Mouse (Mus musculus): ENCODE measurements around the gene Lmx1b. TPM values are rescaled to one million over a fixed set of nuclear protein-coding genes. Genes with fewer than 3 reads are reported as not detected.

Lmx1b gene
- polyA plus RNA-seq, 1 experiment from 2014 or later, result 7.7 TPM

DNA sequence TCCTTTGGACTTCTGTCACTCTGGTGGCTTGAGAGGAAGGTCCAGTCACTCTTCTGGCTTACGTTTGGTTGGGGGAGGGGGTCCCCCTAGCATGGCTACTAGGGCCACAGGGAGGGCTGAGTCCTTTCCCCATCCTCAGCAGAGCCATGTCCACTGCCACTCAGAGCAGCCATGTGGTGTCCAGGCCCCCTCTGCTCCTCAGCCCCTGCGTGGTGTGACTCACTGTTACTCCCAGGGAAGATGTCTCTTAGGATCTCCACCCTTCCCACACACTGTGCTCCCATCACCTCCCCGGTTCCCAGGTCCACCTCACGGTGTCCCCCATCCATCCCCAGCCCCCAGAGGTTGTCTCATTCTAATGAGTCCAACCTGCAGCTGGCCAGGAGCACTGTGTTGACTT, 24.4 kb upstream of the Lmx1b start:
- Histone ChIP-seq H3K27me3 (ENCODE audit: insufficient read depth, poor library complexity, severe bottlenecking) (peaks cover 32% of the 10 kb centered on the region), H3K27ac (peak overlapping the region; percentile 1), H3K9me3 (no peaks in the 10 kb centered on the region), H3K36me3 (no peaks in the 10 kb centered on the region), H3K4me1 (replicated peaks) (peaks cover 36% of the 10 kb centered on the region), H3K4me3 (no peak overlapping the region)
- WGBS, result 79% methylated on average over 4 of the region's 4 CpGs
- no peak for DNase-seq (ENCODE audit: low spot score)

- Histone ChIP-seq H3K4me1 (replicated peaks) (peaks cover 9% of the 10 kb centered on the region), H3K36me3 (no peaks in the 10 kb centered on the region), H3K27me3 (ENCODE audit: insufficient read depth, poor library complexity, severe bottlenecking) (peaks cover 10% of the 10 kb centered on the region), H3K27ac (peak overlapping the region; percentile 30; the same call in 1 of the 2 replicates), H3K4me3 (peak overlapping the region; percentile 16; the same call in 1 of the 2 replicates), H3K9me3 (no peaks in the 10 kb centered on the region)
- peak; percentile 49 for DNase-seq (ENCODE audit: low spot score)
- WGBS, result 8% methylated on average over 7 of the region's 7 CpGs
These were observed 18.9 kb upstream of the Lmx1b start for GRCm38 (mm10) chr2:33659288-33659629.

- Histone ChIP-seq H3K4me1 (replicated peaks) (peaks cover 9% of the 10 kb centered on the region), H3K9me3 (no peaks in the 10 kb centered on the region), H3K36me3 (no peaks in the 10 kb centered on the region), H3K4me3 (peak overlapping the region; percentile 16; the same call in 1 of the 2 replicates), H3K27ac (peak overlapping the region; percentile 30; the same call in 1 of the 2 replicates), H3K27me3 (ENCODE audit: insufficient read depth, poor library complexity, severe bottlenecking) (peaks cover 10% of the 10 kb centered on the region; the same call in 1 of the 2 replicates)
- no peak for DNase-seq (ENCODE audit: low spot score)
- WGBS, result 49% methylated on average over 12 of the region's 12 CpGs
These were observed 18.4 kb upstream of the Lmx1b start for GRCm38 (mm10) chr2:33658602-33659287.

DNA sequence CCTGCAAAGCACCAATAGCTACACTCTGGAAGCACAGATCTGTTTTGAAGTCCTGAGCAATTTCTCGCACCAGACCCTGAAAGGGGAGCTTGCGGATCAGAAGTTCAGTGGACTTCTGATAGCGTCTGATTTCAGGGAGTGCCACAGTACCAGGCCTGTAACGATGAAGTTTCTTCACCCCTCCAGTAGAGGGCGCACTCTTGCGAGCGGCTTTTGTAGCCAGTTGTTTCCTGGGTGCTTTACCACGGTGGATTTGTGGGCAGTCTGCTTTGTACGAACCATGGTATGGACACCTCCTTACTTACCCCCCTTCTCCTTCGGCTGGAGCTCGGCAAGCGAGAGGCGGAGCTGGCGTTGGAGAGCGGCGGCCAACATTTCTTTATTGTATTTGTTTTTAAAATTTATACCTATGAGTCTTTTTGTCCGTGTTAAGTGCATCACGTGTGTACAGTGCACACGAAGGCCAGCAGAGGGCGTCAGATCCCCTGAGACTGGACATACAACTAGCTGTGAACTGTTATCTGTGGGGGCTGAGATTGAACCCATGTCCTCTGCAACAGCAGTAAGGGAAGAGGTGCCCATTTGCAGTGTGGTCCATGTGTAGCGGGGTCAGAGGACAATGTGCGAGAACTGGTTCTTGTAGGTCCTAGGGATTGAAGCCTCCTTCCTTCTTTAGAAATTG, 12.3 kb upstream of the Lmx1b start:
- 84% methylated on average over 22 of the region's 22 CpGs for WGBS
- Histone ChIP-seq H3K27ac (no peak overlapping the region), H3K9me3 (no peaks in the 10 kb centered on the region), H3K27me3 (ENCODE audit: insufficient read depth, poor library complexity, severe bottlenecking) (peaks cover 42% of the 10 kb centered on the region), H3K4me3 (no peak overlapping the region), H3K36me3 (no peaks in the 10 kb centered on the region), H3K4me1 (replicated peaks) (peaks cover 23% of the 10 kb centered on the region)
- no peak for DNase-seq (ENCODE audit: low spot score)

- H3K27me3 ChIP-seq (ENCODE audit: insufficient read depth, poor library complexity, severe bottlenecking), result peaks cover 75% of the 10 kb centered on the region
- no peaks in the 10 kb centered on the region for H3K36me3 ChIP-seq
- no peak for DNase-seq (ENCODE audit: low spot score)
- no peaks in the 10 kb centered on the region for H3K9me3 ChIP-seq
- peak overlapping the region; percentile 36; the same call in 1 of the 2 replicates for H3K27ac ChIP-seq
- WGBS, result 53% methylated on average over 3 of the region's 3 CpGs
- no peak overlapping the region for H3K4me3 ChIP-seq
- H3K4me1 ChIP-seq (replicated peaks), result peaks cover 55% of the 10 kb centered on the region
These were observed 9.1 kb upstream of the Lmx1b start for GRCm38 (mm10) chr2:33649371-33649770.

- Histone ChIP-seq H3K36me3 (no peaks in the 10 kb centered on the region), H3K4me3 (peak overlapping the region; percentile 3; the same call in 1 of the 2 replicates), H3K4me1 (replicated peaks) (peaks cover 59% of the 10 kb centered on the region), H3K27me3 (ENCODE audit: insufficient read depth, poor library complexity, severe bottlenecking) (peaks cover 80% of the 10 kb centered on the region), H3K9me3 (no peaks in the 10 kb centered on the region), H3K27ac (peak overlapping the region; percentile 36; the same call in 1 of the 2 replicates)
- DNase-seq (ENCODE audit: low spot score), result peak; percentile 62
- WGBS, result 10% methylated on average over 4 of the region's 4 CpGs
These were observed 8.6 kb upstream of the Lmx1b start for GRCm38 (mm10) chr2:33648894-33649293.

- peak; percentile 24 for DNase-seq (ENCODE audit: low spot score)
- Histone ChIP-seq H3K4me3 (peak overlapping the region; percentile 7; the same call in 1 of the 2 replicates), H3K4me1 (replicated peaks) (peaks cover 86% of the 10 kb centered on the region)
These were observed 5.9 kb upstream of the Lmx1b start for GRCm38 (mm10) chr2:33646283-33646550.

GRCm38 (mm10) chr2:33645538-33646282, 5.4 kb upstream of the Lmx1b start:
- no peak overlapping the region; the same call in 1 of the 2 replicates for H3K27ac ChIP-seq
- peaks cover 91% of the 10 kb centered on the region for H3K4me1 ChIP-seq (replicated peaks)
- 4% methylated on average over 15 of the region's 15 CpGs for WGBS
- peak; percentile 27 for DNase-seq (ENCODE audit: low spot score)
- H3K4me3 ChIP-seq, result peak overlapping the region; percentile 57; the same call in 1 of the 2 replicates
- H3K27me3 ChIP-seq (ENCODE audit: insufficient read depth, poor library complexity, severe bottlenecking), result peaks cover 100% of the 10 kb centered on the region
- no peaks in the 10 kb centered on the region for H3K9me3 ChIP-seq
- H3K36me3 ChIP-seq, result no peaks in the 10 kb centered on the region

More at GRCm38 (mm10) chr2:33646283-33646550, 5.9 kb upstream of the Lmx1b start:
- Histone ChIP-seq H3K9me3 (no peaks in the 10 kb centered on the region), H3K27me3 (ENCODE audit: insufficient read depth, poor library complexity, severe bottlenecking) (peaks cover 100% of the 10 kb centered on the region), H3K36me3 (no peaks in the 10 kb centered on the region), H3K27ac (no peak overlapping the region)
- 4% methylated on average over 3 of the region's 3 CpGs for WGBS

GRCm38 (mm10) chr2:33643721-33644713, 3.7 kb upstream of the Lmx1b start:
- H3K9me3 ChIP-seq, result no peaks in the 10 kb centered on the region
- H3K27me3 ChIP-seq (ENCODE audit: insufficient read depth, poor library complexity, severe bottlenecking), result peaks cover 100% of the 10 kb centered on the region
- H3K4me3 ChIP-seq, result peak overlapping the region; percentile 57
- 9% methylated on average over 50 of the region's 50 CpGs for WGBS
- DNase-seq (ENCODE audit: low spot score), result peak; percentile 49
- no peaks in the 10 kb centered on the region for H3K36me3 ChIP-seq
- H3K4me1 ChIP-seq (replicated peaks), result peaks cover 96% of the 10 kb centered on the region
- H3K27ac ChIP-seq, result peak overlapping the region; percentile 85; the same call in 1 of the 2 replicates

DNA sequence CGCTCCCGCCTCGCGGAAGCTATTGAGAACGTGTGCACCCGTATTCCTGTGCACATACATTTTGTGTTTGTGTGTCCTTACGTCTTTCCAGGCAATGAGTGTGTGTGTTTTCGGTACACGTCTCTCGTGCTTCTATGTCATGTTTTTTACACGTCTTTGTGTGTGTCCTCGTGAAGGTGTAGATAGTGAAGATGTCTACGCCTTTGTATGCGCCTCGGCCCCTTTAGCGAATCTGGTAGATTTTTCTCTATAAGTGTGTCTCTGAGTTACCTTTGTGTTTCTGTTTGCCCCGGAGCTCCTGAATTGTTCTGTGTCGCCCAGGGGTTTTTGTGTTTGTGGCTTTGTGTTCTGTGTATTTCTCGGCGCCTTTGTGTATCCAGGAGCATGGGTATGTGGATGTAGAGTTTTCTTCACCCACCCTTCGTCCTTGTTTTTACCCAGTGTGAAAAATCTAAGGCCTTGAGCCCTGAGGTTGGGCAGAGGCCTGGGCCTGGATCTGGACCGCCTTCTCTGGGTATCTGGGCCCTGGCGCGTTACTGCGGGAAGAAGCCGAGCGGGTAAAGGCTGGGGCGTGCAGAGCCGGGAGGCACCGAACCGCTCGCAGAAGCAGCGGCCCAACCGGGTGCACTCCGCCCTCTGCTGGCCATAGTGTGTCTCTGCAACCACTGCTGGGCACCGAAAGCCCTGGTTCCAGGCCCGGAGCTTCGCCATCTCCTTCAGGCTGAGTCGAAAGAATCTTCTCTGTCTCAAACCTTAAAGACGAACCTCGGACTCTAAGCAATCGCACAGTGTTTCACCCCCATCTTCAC, 2.5 kb upstream of the Lmx1b start:
- peak; percentile 86 for DNase-seq (ENCODE audit: low spot score)
- WGBS, result 1% methylated on average over 42 of the region's 42 CpGs
- no peaks in the 10 kb centered on the region for H3K9me3 ChIP-seq
- peak overlapping the region; percentile 57 for H3K4me3 ChIP-seq
- peaks cover 90% of the 10 kb centered on the region for H3K4me1 ChIP-seq (replicated peaks)
- peaks cover 100% of the 10 kb centered on the region for H3K27me3 ChIP-seq (ENCODE audit: insufficient read depth, poor library complexity, severe bottlenecking)
- no peaks in the 10 kb centered on the region for H3K36me3 ChIP-seq
- peak overlapping the region; percentile 85 for H3K27ac ChIP-seq

GRCm38 (mm10) chr2:33641859-33642571, 1.7 kb upstream of the Lmx1b start:
- peak overlapping the region; percentile 57 for H3K4me3 ChIP-seq
- DNase-seq (ENCODE audit: low spot score), result peak; percentile 74
- no peaks in the 10 kb centered on the region for H3K36me3 ChIP-seq
- H3K4me1 ChIP-seq (replicated peaks), result peaks cover 85% of the 10 kb centered on the region
- H3K9me3 ChIP-seq, result no peaks in the 10 kb centered on the region
- peak overlapping the region; percentile 85 for H3K27ac ChIP-seq
- under 1% methylated on average over 41 of the region's 41 CpGs for WGBS
- H3K27me3 ChIP-seq (ENCODE audit: insufficient read depth, poor library complexity, severe bottlenecking), result peaks cover 100% of the 10 kb centered on the region

Data from hindbrain, embryonic 10.5 days (tissue).